Mouse (Mus musculus): ENCODE data around the gene Bspry. TPM values are rescaled to one million over a fixed set of nuclear protein-coding genes. Genes with fewer than 3 reads are reported as not detected.
A peak's percentile ranks its signal among the peaks of the same experiment; 100 is the strongest.
"Not testable (repeated sequence)": the region's sequence is repeated elsewhere in the genome, so short reads cannot be mapped to it uniquely, and the experiment has no call there.

Bspry gene
- polyA plus RNA-seq, 1 experiment from 2014 or later = 0.36 TPM

DNA sequence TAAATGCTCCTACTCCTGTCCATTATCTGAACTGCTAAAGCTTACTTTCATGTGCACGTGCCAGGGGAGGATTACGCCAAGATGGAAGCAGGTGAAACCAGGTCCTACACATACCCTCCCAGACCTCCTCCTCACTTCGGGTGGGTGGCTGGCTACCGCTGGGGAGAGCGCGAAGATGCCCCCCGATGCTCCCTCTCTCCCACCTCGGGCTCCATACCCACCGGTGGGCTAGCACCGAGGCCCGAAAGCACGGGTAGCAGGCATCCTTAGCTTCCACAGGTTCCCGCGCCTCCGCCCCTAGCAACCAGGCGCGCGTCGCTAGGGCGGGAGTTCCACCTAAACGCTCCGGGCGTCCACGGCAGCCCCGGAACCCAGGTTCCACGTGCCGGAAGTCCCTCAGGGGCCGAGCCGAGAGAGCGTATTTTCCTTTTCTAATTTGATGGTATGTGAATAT is 9.2 kb upstream of the Bspry start, which contains the start of gene Wdr31:
Wdr31 (minus strand) TSS at position 299 of the 454 bp plus-strand sequence.
- peak within 1 kb of the TSS; percentile 50 to 94 for H3K4me3 ChIP-seq (ENCODE audit: control insufficient read depth in 1 of 2, insufficient read depth in 1 of 2, low read depth in 1 of 2, low read length in 2 of 2)
- no peaks in the 10 kb centered on the region for H3K9me3 ChIP-seq (ENCODE audit: control insufficient read depth, low read length)
- peak within 1 kb of the TSS; percentile 74 for H3K4me2 ChIP-seq (ENCODE audit: low read length)
- H3K27ac ChIP-seq (replicated peaks in 1 of 2; ENCODE audit: control insufficient read depth in 1 of 2, insufficient read depth in 1 of 2, low read depth in 2 of 2, low read length in 2 of 2) = no peak within 1 kb of the TSS
- ATAC-seq (ENCODE audit: insufficient number of reproducible peaks, insufficient read depth, low FRiP score, low read depth) = peak; percentile 78
- H3K4me1 ChIP-seq (ENCODE audit: control insufficient read depth in 2 of 2, insufficient read depth in 2 of 2, low read length in 2 of 2) = no peaks in the 10 kb centered on the region
- H3K36me3 ChIP-seq (ENCODE audit: control insufficient read depth, insufficient read depth, low read length) = no peaks in the 10 kb centered on the region
- H3K9ac ChIP-seq (ENCODE audit: low read length) = peak within 1 kb of the TSS; percentile 62
- WGBS = under 1% methylated on average over 30 of the region's 30 CpGs
- no peaks in the 10 kb centered on the region for H3K27me3 ChIP-seq (ENCODE audit: control insufficient read depth, insufficient read depth, low read length)

DNA sequence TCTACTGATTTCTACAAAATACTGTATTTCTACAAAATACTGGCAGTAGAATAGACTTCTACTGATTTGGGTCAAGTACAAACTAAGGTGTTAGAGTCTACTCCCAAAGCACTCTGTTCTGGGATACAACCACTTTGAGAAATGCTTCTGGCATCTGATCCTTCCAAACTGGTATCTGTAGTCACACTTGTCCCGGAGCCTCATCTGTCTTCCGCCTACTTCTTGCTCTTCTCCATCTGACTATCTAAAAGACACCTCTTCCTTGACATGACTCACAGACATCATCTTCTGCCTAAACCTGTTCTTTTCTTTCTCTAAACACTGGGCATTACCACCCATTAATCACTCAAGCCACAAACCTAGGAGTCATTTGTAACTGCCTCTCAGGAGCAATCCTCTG is 7.8 kb upstream of the Bspry start:
- no peaks in the 10 kb centered on the region for H3K36me3 ChIP-seq (ENCODE audit: control insufficient read depth, insufficient read depth, low read length)
- WGBS = 82% methylated on average over 2 of the region's 2 CpGs
- no peak overlapping the region for H3K4me3 ChIP-seq (ENCODE audit: control insufficient read depth in 1 of 2, insufficient read depth in 1 of 2, low read depth in 1 of 2, low read length in 2 of 2)
- no peaks in the 10 kb centered on the region for H3K27me3 ChIP-seq (ENCODE audit: control insufficient read depth, insufficient read depth, low read length)
- no peak overlapping the region for H3K27ac ChIP-seq (replicated peaks in 1 of 2; ENCODE audit: control insufficient read depth in 1 of 2, insufficient read depth in 1 of 2, low read depth in 2 of 2, low read length in 2 of 2)
- H3K4me1 ChIP-seq (ENCODE audit: control insufficient read depth in 2 of 2, insufficient read depth in 2 of 2, low read length in 2 of 2) = no peaks in the 10 kb centered on the region
- no peak for ATAC-seq (ENCODE audit: insufficient number of reproducible peaks, insufficient read depth, low FRiP score, low read depth)
- H3K4me2 ChIP-seq (ENCODE audit: low read length) = no peak overlapping the region
- no peaks in the 10 kb centered on the region for H3K9me3 ChIP-seq (ENCODE audit: control insufficient read depth, low read length)
- no peak overlapping the region for H3K9ac ChIP-seq (ENCODE audit: low read length)

- Histone ChIP-seq H3K9ac (ENCODE audit: low read length) (no peak overlapping the region), H3K36me3 (ENCODE audit: control insufficient read depth, insufficient read depth, low read length) (no peaks in the 10 kb centered on the region), H3K27ac (replicated peaks in 1 of 2; ENCODE audit: control insufficient read depth in 1 of 2, insufficient read depth in 1 of 2, low read depth in 2 of 2, low read length in 2 of 2) (no peak overlapping the region), H3K9me3 (ENCODE audit: control insufficient read depth, low read length) (no peaks in the 10 kb centered on the region), H3K27me3 (ENCODE audit: control insufficient read depth, insufficient read depth, low read length) (no peaks in the 10 kb centered on the region), H3K4me2 (ENCODE audit: low read length) (no peak overlapping the region), H3K4me3 (ENCODE audit: control insufficient read depth in 1 of 2, insufficient read depth in 1 of 2, low read depth in 1 of 2, low read length in 2 of 2) (no peak overlapping the region), H3K4me1 (ENCODE audit: control insufficient read depth in 2 of 2, insufficient read depth in 2 of 2, low read length in 2 of 2) (peaks cover 0 to 7% of the 10 kb centered on the region in 2 experiments; a peak in 3 of 4 replicates)
- 69% methylated on average over 2 of the region's 2 CpGs for WGBS
- ATAC-seq (ENCODE audit: insufficient number of reproducible peaks, insufficient read depth, low FRiP score, low read depth) = no peak
Measured at GRCm38 (mm10) chr4:62475131-62475530, 4.7 kb upstream of the Bspry start.

GRCm38 (mm10) chr4:62475793-62476192 is 4.1 kb upstream of the Bspry start:
- H3K9ac ChIP-seq (ENCODE audit: low read length) = no peak overlapping the region
- H3K9me3 ChIP-seq (ENCODE audit: control insufficient read depth, low read length) = no peaks in the 10 kb centered on the region
- no peak for ATAC-seq (ENCODE audit: insufficient number of reproducible peaks, insufficient read depth, low FRiP score, low read depth)
- no peak overlapping the region for H3K27ac ChIP-seq (replicated peaks in 1 of 2; ENCODE audit: control insufficient read depth in 1 of 2, insufficient read depth in 1 of 2, low read depth in 2 of 2, low read length in 2 of 2)
- H3K36me3 ChIP-seq (ENCODE audit: control insufficient read depth, insufficient read depth, low read length) = no peaks in the 10 kb centered on the region
- H3K27me3 ChIP-seq (ENCODE audit: control insufficient read depth, insufficient read depth, low read length) = no peaks in the 10 kb centered on the region
- peaks cover 0 to 7% of the 10 kb centered on the region in 2 experiments; a peak in 3 of 4 replicates for H3K4me1 ChIP-seq (ENCODE audit: control insufficient read depth in 2 of 2, insufficient read depth in 2 of 2, low read length in 2 of 2)
- H3K4me2 ChIP-seq (ENCODE audit: low read length) = no peak overlapping the region
- 86% methylated on average over 6 of the region's 6 CpGs for WGBS
- H3K4me3 ChIP-seq (ENCODE audit: control insufficient read depth in 1 of 2, insufficient read depth in 1 of 2, low read depth in 1 of 2, low read length in 2 of 2) = no peak overlapping the region

GRCm38 (mm10) chr4:62477542-62478244 is 2.2 kb upstream of the Bspry start:
- H3K4me2 ChIP-seq (ENCODE audit: low read length) = no peak overlapping the region
- H3K27me3 ChIP-seq (ENCODE audit: control insufficient read depth, insufficient read depth, low read length) = no peaks in the 10 kb centered on the region
- no peaks in the 10 kb centered on the region for H3K36me3 ChIP-seq (ENCODE audit: control insufficient read depth, insufficient read depth, low read length)
- no peak overlapping the region for H3K27ac ChIP-seq (replicated peaks in 1 of 2; ENCODE audit: control insufficient read depth in 1 of 2, insufficient read depth in 1 of 2, low read depth in 2 of 2, low read length in 2 of 2)
- H3K9me3 ChIP-seq (ENCODE audit: control insufficient read depth, low read length) = no peaks in the 10 kb centered on the region
- no peak overlapping the region for H3K4me3 ChIP-seq (ENCODE audit: control insufficient read depth in 1 of 2, insufficient read depth in 1 of 2, low read depth in 1 of 2, low read length in 2 of 2)
- WGBS = 73% methylated on average over 6 of the region's 6 CpGs
- ATAC-seq (ENCODE audit: insufficient number of reproducible peaks, insufficient read depth, low FRiP score, low read depth) = no peak
- no peak overlapping the region for H3K9ac ChIP-seq (ENCODE audit: low read length)
- H3K4me1 ChIP-seq (ENCODE audit: control insufficient read depth in 2 of 2, insufficient read depth in 2 of 2, low read length in 2 of 2) = peaks cover 0 to 7% of the 10 kb centered on the region in 2 experiments; a peak in 3 of 4 replicates

DNA sequence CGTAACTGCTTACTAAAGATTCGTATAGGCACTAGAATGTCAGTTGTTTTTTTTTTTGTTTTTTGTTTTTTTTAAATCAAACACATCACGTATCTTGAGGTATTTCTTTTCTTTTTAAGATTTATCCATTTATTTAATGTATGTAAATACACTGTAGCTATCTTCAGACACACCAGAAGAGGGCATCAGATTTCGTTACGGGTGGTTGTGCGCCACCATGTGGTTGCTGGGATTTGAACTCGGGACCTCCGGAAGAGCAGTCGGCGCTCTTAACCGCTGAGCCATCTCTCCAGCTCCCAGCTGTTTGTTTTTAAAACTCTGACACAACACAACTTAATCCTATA is 288 bp upstream of the Bspry start:
- H3K4me1 ChIP-seq (ENCODE audit: control insufficient read depth in 2 of 2, insufficient read depth in 2 of 2, low read length in 2 of 2); ATAC-seq (ENCODE audit: insufficient number of reproducible peaks, insufficient read depth, low FRiP score, low read depth); H3K9ac ChIP-seq (ENCODE audit: low read length); H3K27me3 ChIP-seq (ENCODE audit: control insufficient read depth, insufficient read depth, low read length); H3K36me3 ChIP-seq (ENCODE audit: control insufficient read depth, insufficient read depth, low read length); H3K9me3 ChIP-seq (ENCODE audit: control insufficient read depth, low read length); H3K27ac ChIP-seq (replicated peaks in 1 of 2; ENCODE audit: control insufficient read depth in 1 of 2, insufficient read depth in 1 of 2, low read depth in 2 of 2, low read length in 2 of 2): not testable (repeated sequence)
- peak overlapping the region; percentile 92 for H3K4me2 ChIP-seq (ENCODE audit: low read length)
- WGBS = 13% methylated on average over 11 of the region's 11 CpGs
- peak overlapping the region; percentile 41 to 51 for H3K4me3 ChIP-seq (ENCODE audit: control insufficient read depth in 1 of 2, insufficient read depth in 1 of 2, low read depth in 1 of 2, low read length in 2 of 2)

DNA sequence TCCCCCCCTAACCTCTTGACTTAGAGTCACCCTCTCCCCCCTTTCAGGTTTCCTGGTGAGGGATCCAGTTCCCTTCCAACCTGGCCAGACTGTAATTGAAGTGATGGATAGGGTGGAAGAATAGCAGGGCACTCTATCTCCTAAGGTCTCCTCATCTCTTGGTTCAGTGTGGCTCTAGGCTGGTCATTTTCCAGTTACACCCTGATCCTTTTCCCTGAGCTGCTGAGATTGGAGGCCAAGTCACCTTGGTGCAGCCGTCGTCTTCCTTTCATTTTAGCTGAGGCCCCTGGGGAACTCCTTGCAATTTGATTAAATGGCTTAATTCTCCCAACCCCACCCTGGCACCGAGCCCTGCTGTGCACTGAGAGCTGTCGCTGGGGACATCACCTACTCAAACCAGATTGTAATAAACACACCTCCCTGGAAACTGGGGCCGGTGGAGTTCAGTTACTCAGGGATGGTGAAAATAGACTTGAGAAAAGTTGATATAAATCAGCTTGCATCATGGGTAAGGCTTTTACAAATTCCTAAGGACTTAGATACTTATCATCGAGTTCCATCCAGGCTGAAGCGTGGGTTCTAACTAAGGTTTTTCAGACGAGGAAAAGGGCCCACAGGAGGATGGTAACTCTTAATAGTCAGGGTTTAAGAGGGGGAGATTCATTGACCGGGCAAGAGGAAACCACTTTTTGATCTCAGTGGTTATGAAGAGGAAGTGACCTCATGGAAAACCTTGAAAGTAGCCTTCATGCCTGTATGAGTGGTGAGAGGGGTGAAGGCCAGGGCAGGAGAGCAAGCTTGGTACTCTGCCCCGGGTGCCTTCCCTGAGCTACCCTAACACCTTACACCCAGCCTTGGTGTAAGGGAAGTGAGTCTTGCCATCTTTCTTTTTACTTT is 1.1 kb downstream of the Bspry start:
- Histone ChIP-seq H3K4me1 (ENCODE audit: control insufficient read depth in 2 of 2, insufficient read depth in 2 of 2, low read length in 2 of 2) (peaks cover 0 to 7% of the 10 kb centered on the region in 2 experiments; a peak in 3 of 4 replicates), H3K9ac (ENCODE audit: low read length) (no peak overlapping the region), H3K9me3 (ENCODE audit: control insufficient read depth, low read length) (no peaks in the 10 kb centered on the region), H3K4me3 (ENCODE audit: control insufficient read depth in 1 of 2, insufficient read depth in 1 of 2, low read depth in 1 of 2, low read length in 2 of 2) (no peak overlapping the region), H3K36me3 (ENCODE audit: control insufficient read depth, insufficient read depth, low read length) (no peaks in the 10 kb centered on the region), H3K4me2 (ENCODE audit: low read length) (0 out of 2 replicates have a peak overlapping the region, but pooled peaks have one; percentile 92), H3K27ac (replicated peaks in 1 of 2; ENCODE audit: control insufficient read depth in 1 of 2, insufficient read depth in 1 of 2, low read depth in 2 of 2, low read length in 2 of 2) (no peak overlapping the region), H3K27me3 (ENCODE audit: control insufficient read depth, insufficient read depth, low read length) (no peaks in the 10 kb centered on the region)
- ATAC-seq (ENCODE audit: insufficient number of reproducible peaks, insufficient read depth, low FRiP score, low read depth) = no peak
- WGBS = 36% methylated on average over 10 of the region's 10 CpGs
